Mouse (Mus musculus): ENCODE results near the gene Kif27.
A peak's percentile ranks its signal among the peaks of the same experiment; 100 is the strongest.

The Kif27 gene

GRCm38 (mm10) chr13:58281936-58282335, 77.0 kb downstream of the Kif27 start:
- peak in 1 of 2 experiments; percentile 64 for DNase-seq (ENCODE audit: inconsistent age in 2 of 2, low spot score in 1 of 2)

- no peak for DNase-seq (ENCODE audit: inconsistent age in 2 of 2, low spot score in 1 of 2)
Observed at GRCm38 (mm10) chr13:58280528-58280927, 78.4 kb downstream of the Kif27 start.

- peak; percentile 82 to 84 for DNase-seq (ENCODE audit: inconsistent age in 2 of 2, low spot score in 1 of 2)
Observed at GRCm38 (mm10) chr13:58276256-58276655, 82.7 kb downstream of the Kif27 start.

GRCm38 (mm10) chr13:58275599-58275998, 83.3 kb downstream of the Kif27 start, which contains the start of gene Gkap1:
Gene Gkap1 (minus strand): TSS chr13:58275699.
- peak in 1 of 2 experiments; percentile 42 for DNase-seq (ENCODE audit: inconsistent age in 2 of 2, low spot score in 1 of 2)

GRCm38 (mm10) chr13:58275076-58275475, 83.8 kb downstream of the Kif27 start:
- peak in 1 of 2 experiments; percentile 38 for DNase-seq (ENCODE audit: inconsistent age in 2 of 2, low spot score in 1 of 2)

- peak; percentile 85 to 94 for DNase-seq (ENCODE audit: inconsistent age in 2 of 2, low spot score in 1 of 2)
Observed at GRCm38 (mm10) chr13:58274259-58274991, 84.5 kb downstream of the Kif27 start.

- peak; percentile 49 to 78 for DNase-seq (ENCODE audit: inconsistent age in 2 of 2, low spot score in 1 of 2)
Observed at GRCm38 (mm10) chr13:58273411-58274258, 85.3 kb downstream of the Kif27 start.

- DNase-seq (ENCODE audit: inconsistent age in 2 of 2, low spot score in 1 of 2) = no peak
Observed at GRCm38 (mm10) chr13:58266864-58267263, 92.1 kb downstream of the Kif27 start.

- no peak for DNase-seq (ENCODE audit: inconsistent age in 2 of 2, low spot score in 1 of 2)
Observed at GRCm38 (mm10) chr13:58263546-58263945, 95.4 kb downstream of the Kif27 start.

- peak; percentile 58 to 62 for DNase-seq (ENCODE audit: inconsistent age in 2 of 2, low spot score in 1 of 2)
Observed at GRCm38 (mm10) chr13:58261674-58262073, 97.2 kb downstream of the Kif27 start.

GRCm38 (mm10) chr13:58253268-58253667, 105.7 kb downstream of the Kif27 start:
- DNase-seq (ENCODE audit: inconsistent age in 2 of 2, low spot score in 1 of 2) = no peak

GRCm38 (mm10) chr13:58248957-58249356, 110.0 kb downstream of the Kif27 start:
- no peak for DNase-seq (ENCODE audit: inconsistent age in 2 of 2, low spot score in 1 of 2)

Measured in adrenal gland, adult (tissue).